Mouse (Mus musculus): Measurements from ENCODE around the gene Prkch.

GRCm38 (mm10) chr12:73630596-73630995 lies 46.0 kb downstream of the Prkch start:
- TF ChIP-seq POLR2A (IDR thresholded peaks at IDR 0.05; ENCODE audit: control insufficient read depth, extremely low read depth, insufficient read depth, low read length, poor library complexity) (no peak), CTCF (IDR thresholded peaks at IDR 0.05; ENCODE audit: borderline replicate concordance, control insufficient read depth, extremely low read depth, insufficient read depth, low read length, poor library complexity) (no peak)

Data from thymus, adult 2 months (tissue).